Mouse (Mus musculus) heart, postnatal 0 days (tissue): Measurements from ENCODE around the gene Ube2l6. TPM values are rescaled to one million over a fixed set of nuclear protein-coding genes. Genes with fewer than 3 reads are reported as not detected.

Experiments
- ATAC-seq: fragments of 200-750 bp; cut with Nextera tagmentation; 2 replicates; pipeline ENCODE4 v1.8.0; 2017; ENCODE audit warnings: low read depth, moderate number of reproducible peaks, moderate library complexity; ENCODE audit not compliant: insufficient read depth
- DNase-seq: peaks from one replicate; pipeline ENCODE4 v3.0.0-alpha.2; 2016; ENCODE audit warnings: low spot score
- H3K27ac ChIP-seq: fragments of 300-500 bp; sonication (generic); 2 replicates; pipeline ENCODE4 v1.5.1; 2014; ENCODE audit warnings: low read depth, mild to moderate bottlenecking
- H3K27me3 ChIP-seq: fragments of 300-500 bp; sonication (generic); 2 replicates; pipeline ENCODE4 v1.6.1; 2014; ENCODE audit warnings: low read length, mixed read lengths; ENCODE audit not compliant: control insufficient read depth, insufficient read depth
- H3K36me3 ChIP-seq: fragments of 300-500 bp; sonication (generic); replicated peaks from 2 replicates; pipeline ENCODE4 v1.6.1; 2014; ENCODE audit warnings: low read length, mixed read lengths; ENCODE audit not compliant: control insufficient read depth, insufficient read depth
- H3K4me1 ChIP-seq: fragments of 300-500 bp; sonication (generic); 2 replicates; pipeline ENCODE4 v1.6.1; 2014; ENCODE audit warnings: antibody characterized with exemption; ENCODE audit not compliant: control insufficient read depth, insufficient read depth
- H3K4me2 ChIP-seq: fragments of 300-500 bp; sonication (generic); 2 replicates; pipeline ENCODE4 v1.6.1; 2014; ENCODE audit warnings: low read depth, mild to moderate bottlenecking, low read length, moderate library complexity
- H3K4me3 ChIP-seq: fragments of 300-500 bp; sonication (generic); 2 replicates; pipeline ENCODE4 v1.5.1; 2014; ENCODE audit warnings: low read depth, low read length
- H3K9ac ChIP-seq: fragments of 300-500 bp; sonication (generic); replicated peaks from 2 replicates; pipeline ENCODE4 v1.6.1; 2014; ENCODE audit warnings: low read depth, low read length, mixed read lengths
- H3K9me3 ChIP-seq: fragments of 300-500 bp; sonication (generic); replicated peaks from 2 replicates; pipeline ENCODE4 v1.6.1; 2016; ENCODE audit warnings: low read length; ENCODE audit not compliant: control insufficient read depth
- CTCF ChIP-seq: IDR thresholded peaks from 2 replicates; pipeline ENCODE4 v1.5.1; 2016; ENCODE audit warnings: antibody characterized with exemption, control low read depth, low read depth
- EP300 ChIP-seq: IDR thresholded peaks from 2 replicates; pipeline ENCODE4 v1.6.1; 2016; ENCODE audit warnings: antibody characterized with exemption, low read depth
- WGBS: fragments of 180-500 bp; shearing (Covaris S2); extraction: QIAGEN DNeasy Blood & Tissue Kit; methylation state at CpG from one replicate; pipeline ENCODE4 v1.1.7; 2014; 5-methylcytosine and 5-hydroxymethylcytosine counted together
- polyA plus RNA-seq: library from polyadenylated mRNA; unstranded; fragments of >200 nt; fragmentation: Nextera tagmentation; extraction: Ambion mirVana; gene quantifications from 2 replicates; pipeline ENCODE4 v1.2.1, GENCODE M21; 2015
- total RNA-seq: library from RNA; depleted of rRNA; stranded (reverse); fragments of >200 nt; gene quantifications from 2 replicates; pipeline ENCODE4 v1.2.3, GENCODE M21; 2014; ENCODE audit warnings: low replicate concordance; rRNA removed

The Ube2l6 gene
- total and polyA plus RNA-seq, 2 experiments from 2014 or later = 36.9 to 40.0 TPM

GRCm38 (mm10) chr2:84851130-84852040 is 52.8 kb downstream of the Ube2l6 start:
- Histone ChIP-seq H3K27ac (no peak overlapping the region), H3K36me3 (peaks cover 3% of the 10 kb centered on the region; the same call in 1 of the 2 replicates), H3K9ac (no peak overlapping the region), H3K27me3 (no peaks in the 10 kb centered on the region), H3K9me3 (no peaks in the 10 kb centered on the region), H3K4me3 (no peak overlapping the region), H3K4me1 (no peaks in the 10 kb centered on the region), H3K4me2 (peak overlapping the region; percentile 39)
- DNase-seq (peak; percentile 43), ATAC-seq (peak; percentile 82)
- WGBS = 39% methylated on average over 23 of the region's 23 CpGs
- TF ChIP-seq EP300 (no peak), CTCF (no peak)

- Histone ChIP-seq H3K27me3 (no peaks in the 10 kb centered on the region), H3K27ac (no peak overlapping the region), H3K9ac (no peak overlapping the region), H3K9me3 (no peaks in the 10 kb centered on the region), H3K4me2 (no peak overlapping the region), H3K4me1 (no peaks in the 10 kb centered on the region), H3K36me3 (peaks cover 10% of the 10 kb centered on the region; the same call in 1 of the 2 replicates), H3K4me3 (no peak overlapping the region)
- TF ChIP-seq CTCF (peak; percentile 96), EP300 (no peak)
- DNase-seq (peak; percentile 64), ATAC-seq (peak; percentile 44; the same call in 1 of the 2 replicates)
- WGBS = 42% methylated on average over 2 of the region's 2 CpGs
These were observed 57.1 kb downstream of the Ube2l6 start for GRCm38 (mm10) chr2:84855732-84856131.

GRCm38 (mm10) chr2:84858551-84858950 is 59.9 kb downstream of the Ube2l6 start:
- Histone ChIP-seq H3K27me3 (no peaks in the 10 kb centered on the region), H3K9ac (no peak overlapping the region), H3K36me3 (peaks cover 16% of the 10 kb centered on the region), H3K9me3 (no peaks in the 10 kb centered on the region), H3K4me1 (no peaks in the 10 kb centered on the region), H3K4me2 (no peak overlapping the region), H3K4me3 (no peak overlapping the region), H3K27ac (no peak overlapping the region)
- TF ChIP-seq CTCF (no peak), EP300 (no peak)
- DNase-seq = no peak
- ATAC-seq = no peak
- 92% methylated on average over 1 of the region's 1 CpGs for WGBS

Other genes with a start within 250 kb of the Ube2l6 start
- 121 and 156 TPM in 2 replicates for gene Ctnnd1, start 148.1 kb upstream of the Ube2l6 start, total RNA-seq
- gene Ctnnd1, start 148.1 kb upstream of the Ube2l6 start, polyA plus RNA-seq = 26.5 and 29.8 TPM in 2 replicates
- not detected in 2 replicates for gene Btbd18, start 139.7 kb upstream of the Ube2l6 start, total RNA-seq
- gene Btbd18, start 139.7 kb upstream of the Ube2l6 start, polyA plus RNA-seq = 0.05 and 0.08 TPM in 2 replicates
- 240 and 350 TPM in 2 replicates for gene Selenoh, start 128.1 kb upstream of the Ube2l6 start, total RNA-seq
- gene Selenoh, start 128.1 kb upstream of the Ube2l6 start, polyA plus RNA-seq = 137 and 149 TPM in 2 replicates
- gene Gm28635, start 120.8 kb upstream of the Ube2l6 start, total RNA-seq = not detected in 2 replicates
- not detected in 2 replicates for gene Gm28635, start 120.8 kb upstream of the Ube2l6 start, polyA plus RNA-seq
- gene Med19, start 120.4 kb upstream of the Ube2l6 start, total RNA-seq = 8.1 and 41.5 TPM in 2 replicates
- 15.9 and 17.0 TPM in 2 replicates for gene Med19, start 120.4 kb upstream of the Ube2l6 start, polyA plus RNA-seq
- gene Tmx2, start 119.7 kb upstream of the Ube2l6 start, total RNA-seq = 82.7 and 85.6 TPM in 2 replicates
- 151 and 159 TPM in 2 replicates for gene Tmx2, start 119.7 kb upstream of the Ube2l6 start, polyA plus RNA-seq
- 46.5 and 46.8 TPM in 2 replicates for gene Zdhhc5, start 83.6 kb upstream of the Ube2l6 start, total RNA-seq
- 20.5 TPM in 2 replicates for gene Zdhhc5, start 83.6 kb upstream of the Ube2l6 start, polyA plus RNA-seq
- 5.2 and 5.8 TPM in 2 replicates for gene Clp1, start 71.5 kb upstream of the Ube2l6 start, total RNA-seq
- 10.1 and 10.5 TPM in 2 replicates for gene Clp1, start 71.5 kb upstream of the Ube2l6 start, polyA plus RNA-seq
- not detected in 2 replicates for gene Ypel4, start 64.8 kb upstream of the Ube2l6 start, total RNA-seq
- 1.1 and 1.2 TPM in 2 replicates for gene Ypel4, start 64.8 kb upstream of the Ube2l6 start, polyA plus RNA-seq
- gene Gm19426, start 55.2 kb upstream of the Ube2l6 start, total RNA-seq = 4.3 TPM in 1 of 2 replicates, not detected in the other
- 3.0 and 3.1 TPM in 2 replicates for gene Gm19426, start 55.2 kb upstream of the Ube2l6 start, polyA plus RNA-seq
- gene Serping1, start 23.4 kb upstream of the Ube2l6 start, total RNA-seq = 26.3 and 31.2 TPM in 2 replicates
- 37.1 and 38.8 TPM in 2 replicates for gene Serping1, start 23.4 kb upstream of the Ube2l6 start, polyA plus RNA-seq
- not detected in 2 replicates for gene Smtnl1, start 23.8 kb downstream of the Ube2l6 start, total RNA-seq
- gene Smtnl1, start 23.8 kb downstream of the Ube2l6 start, polyA plus RNA-seq = 0.07 and 0.12 TPM in 2 replicates
- 117 and 140 TPM in 2 replicates for gene Timm10, start 28.2 kb downstream of the Ube2l6 start, total RNA-seq
- 129 and 133 TPM in 2 replicates for gene Timm10, start 28.2 kb downstream of the Ube2l6 start, polyA plus RNA-seq
- gene Slc43a1, start 40.0 kb downstream of the Ube2l6 start, total RNA-seq = 3.9 and 14.1 TPM in 2 replicates
- gene Slc43a1, start 40.0 kb downstream of the Ube2l6 start, polyA plus RNA-seq = 2.8 and 2.9 TPM in 2 replicates
- 1.6 and 9.2 TPM in 2 replicates for gene Rtn4rl2, start 87.9 kb downstream of the Ube2l6 start, total RNA-seq
- gene Rtn4rl2, start 87.9 kb downstream of the Ube2l6 start, polyA plus RNA-seq = 0.91 and 1.1 TPM in 2 replicates
- 101 and 140 TPM in 2 replicates for gene Slc43a3, start 137.8 kb downstream of the Ube2l6 start, total RNA-seq
- gene Slc43a3, start 137.8 kb downstream of the Ube2l6 start, polyA plus RNA-seq = 43.0 and 43.5 TPM in 2 replicates
- not detected in 2 replicates for gene Prg2, start 181.6 kb downstream of the Ube2l6 start, total RNA-seq
- not detected in 2 replicates for gene Prg2, start 181.6 kb downstream of the Ube2l6 start, polyA plus RNA-seq
- not detected in 2 replicates for gene Prg3, start 189.4 kb downstream of the Ube2l6 start, total RNA-seq
- gene Prg3, start 189.4 kb downstream of the Ube2l6 start, polyA plus RNA-seq = not detected in 2 replicates
- 106 and 115 TPM in 2 replicates for gene Ssrp1, start 238.4 kb downstream of the Ube2l6 start, total RNA-seq
- gene Ssrp1, start 238.4 kb downstream of the Ube2l6 start, polyA plus RNA-seq = 60.3 and 63.7 TPM in 2 replicates
- gene P2rx3, start 238.6 kb downstream of the Ube2l6 start, total RNA-seq = not detected in 2 replicates
- 0.21 and 0.23 TPM in 2 replicates for gene P2rx3, start 238.6 kb downstream of the Ube2l6 start, polyA plus RNA-seq
- gene Tnks1bp1, start 249.2 kb downstream of the Ube2l6 start, total RNA-seq = 40.5 and 69.5 TPM in 2 replicates
- gene Tnks1bp1, start 249.2 kb downstream of the Ube2l6 start, polyA plus RNA-seq = 15.4 and 17.7 TPM in 2 replicates